Mouse (Mus musculus) midbrain, embryonic 13.5 days (tissue): ENCODE results near the gene Eid3. TPM values are rescaled to one million over a fixed set of nuclear protein-coding genes. Genes with fewer than 3 reads are reported as not detected.

Experiments used
- ATAC-seq: fragments of 200-750 bp; cut with Nextera tagmentation; 2 replicates; pipeline ENCODE4 v1.8.0; 2017; ENCODE audit warnings: mild to moderate bottlenecking, moderate TSS enrichment, moderate library complexity
- H3K27ac ChIP-seq: fragments of 300-500 bp; sonication (generic); 2 replicates; pipeline ENCODE4 v1.5.1; 2015; ENCODE audit warnings: inconsistent platforms, mild to moderate bottlenecking, moderate library complexity
- H3K27me3 ChIP-seq: fragments of 300-500 bp; sonication (generic); 2 replicates; pipeline ENCODE4 v1.6.1; 2015; ENCODE audit warnings: mild to moderate bottlenecking, inconsistent platforms
- H3K36me3 ChIP-seq: fragments of 300-500 bp; sonication (generic); 2 replicates; pipeline ENCODE4 v1.6.1; 2015; ENCODE audit warnings: mild to moderate bottlenecking, inconsistent platforms
- H3K4me1 ChIP-seq: fragments of 300-500 bp; sonication (generic); replicated peaks from 2 replicates; pipeline ENCODE4 v1.6.1; 2015; ENCODE audit warnings: inconsistent platforms
- H3K4me2 ChIP-seq: fragments of 300-500 bp; sonication (generic); replicated peaks from 2 replicates; pipeline ENCODE4 v1.6.1; 2015; ENCODE audit warnings: moderate library complexity, mild to moderate bottlenecking, inconsistent platforms
- H3K4me3 ChIP-seq: fragments of 300-500 bp; sonication (generic); replicated peaks from 2 replicates; pipeline ENCODE4 v1.5.1; 2015; ENCODE audit warnings: mild to moderate bottlenecking, inconsistent platforms
- H3K9ac ChIP-seq: fragments of 300-500 bp; sonication (generic); replicated peaks from 2 replicates; pipeline ENCODE4 v1.6.1; 2015; ENCODE audit warnings: mild to moderate bottlenecking, inconsistent platforms
- H3K9me3 ChIP-seq: fragments of 300-500 bp; sonication (generic); 2 replicates; pipeline ENCODE4 v1.6.1; 2016; ENCODE audit warnings: mild to moderate bottlenecking, inconsistent platforms
- WGBS: fragments of 180-500 bp; shearing (Covaris S2); methylation state at CpG from one replicate; pipeline ENCODE4 v1.1.7; 2015; 5-methylcytosine and 5-hydroxymethylcytosine counted together
- polyA plus RNA-seq: library from polyadenylated mRNA; unstranded; fragments of >200 nt; fragmentation: Nextera tagmentation; extraction: Ambion mirVana; gene quantifications from 2 replicates; pipeline ENCODE4 v1.2.1, GENCODE M21; 2015

The Eid3 gene
- polyA plus RNA-seq, result 0.47 and 0.55 TPM in 2 replicates

DNA sequence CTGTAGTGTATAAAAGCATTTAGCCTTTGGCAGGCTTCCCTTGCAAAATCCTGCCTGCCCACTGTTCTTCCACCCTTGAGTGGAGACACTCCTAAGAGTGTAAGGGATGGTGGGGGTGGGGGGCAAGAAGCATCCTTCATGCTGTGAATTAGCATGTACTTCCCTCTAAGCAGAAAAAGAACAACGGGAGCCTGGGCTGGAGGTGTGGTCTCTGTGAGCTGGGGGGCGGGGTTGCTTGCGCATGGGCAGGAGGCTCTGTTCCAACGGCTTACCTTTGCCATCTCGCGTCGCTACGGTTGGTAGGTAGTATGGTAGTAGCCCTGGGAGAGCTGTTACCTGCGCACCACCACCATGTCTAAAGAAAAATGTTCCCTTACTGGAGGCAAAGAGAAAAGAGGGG lies at the start of gene Eid3:
TSS of gene Eid3 (plus strand) at position 271 of the 400 bp plus-strand sequence.
- Histone ChIP-seq H3K36me3 (peaks cover 31% of the 10 kb centered on the region), H3K9me3 (no peaks in the 10 kb centered on the region), H3K4me2 (no peak within 1 kb of the TSS), H3K4me1 (peaks cover 40% of the 10 kb centered on the region), H3K9ac (peak within 1 kb of the TSS; percentile 19; the same call in 1 of the 2 replicates), H3K27me3 (no peaks in the 10 kb centered on the region), H3K27ac (peak within 1 kb of the TSS; percentile 7; the same call in 1 of the 2 replicates), H3K4me3 (no peak within 1 kb of the TSS)
- WGBS, result 56% methylated on average over 9 of the region's 9 CpGs
- 0 out of 2 replicates have a peak, but pooled peaks have one; percentile 40 for ATAC-seq

DNA sequence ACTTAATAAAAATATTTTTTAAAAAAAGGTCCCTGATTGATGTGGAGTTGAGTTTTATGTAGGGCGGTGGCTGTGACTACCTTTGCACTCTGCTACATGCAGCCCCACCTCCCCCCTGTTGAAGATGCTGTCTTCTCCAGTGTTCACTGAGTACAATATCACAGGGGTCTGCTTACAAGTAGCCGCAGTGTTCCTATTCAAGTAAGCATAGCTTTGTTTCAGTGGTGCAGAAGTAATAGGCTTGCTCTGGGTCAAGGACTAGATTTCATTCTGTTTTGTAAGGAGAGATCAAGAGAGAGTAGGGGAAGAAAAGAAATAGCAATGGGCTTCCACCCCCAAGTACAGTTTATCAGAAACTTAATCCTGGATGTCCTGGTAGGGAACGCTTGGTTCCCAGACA lies 48.9 kb upstream of the Eid3 start:
- ATAC-seq, result no peak
- no peaks in the 10 kb centered on the region for H3K27me3 ChIP-seq
- no peak overlapping the region for H3K4me3 ChIP-seq
- H3K9me3 ChIP-seq, result no peaks in the 10 kb centered on the region
- H3K27ac ChIP-seq, result no peak overlapping the region
- no peaks in the 10 kb centered on the region for H3K36me3 ChIP-seq
- no peaks in the 10 kb centered on the region for H3K4me1 ChIP-seq
- WGBS, result 61% methylated on average over 3 of the region's 3 CpGs
- no peak overlapping the region for H3K9ac ChIP-seq
- H3K4me2 ChIP-seq, result no peak overlapping the region

DNA sequence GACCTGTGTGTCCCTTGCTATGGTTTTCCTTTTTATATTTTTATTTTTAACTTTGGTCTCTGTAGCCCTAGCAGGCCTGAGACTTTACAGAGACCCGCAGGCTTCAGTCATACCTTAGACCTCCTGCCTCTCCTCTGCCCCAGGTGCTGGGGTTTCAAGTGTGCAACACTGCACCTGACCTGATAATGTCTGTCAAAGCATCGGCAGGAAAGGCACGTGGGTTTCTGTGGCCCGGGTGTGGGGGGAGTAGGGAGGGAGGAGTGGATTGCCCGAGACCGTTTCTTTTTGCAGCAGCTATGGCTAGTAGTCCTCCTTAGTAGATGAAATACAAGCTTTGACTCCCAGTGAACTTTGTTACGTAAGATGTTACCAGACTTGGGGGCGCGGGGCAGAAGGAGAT lies 48.5 kb upstream of the Eid3 start:
- no peak overlapping the region for H3K27ac ChIP-seq
- WGBS, result 67% methylated on average over 9 of the region's 9 CpGs
- no peaks in the 10 kb centered on the region for H3K36me3 ChIP-seq
- no peak for ATAC-seq
- no peak overlapping the region for H3K4me3 ChIP-seq
- H3K4me1 ChIP-seq, result no peaks in the 10 kb centered on the region
- no peak overlapping the region for H3K9ac ChIP-seq
- no peak overlapping the region for H3K4me2 ChIP-seq
- no peaks in the 10 kb centered on the region for H3K9me3 ChIP-seq
- H3K27me3 ChIP-seq, result no peaks in the 10 kb centered on the region

DNA sequence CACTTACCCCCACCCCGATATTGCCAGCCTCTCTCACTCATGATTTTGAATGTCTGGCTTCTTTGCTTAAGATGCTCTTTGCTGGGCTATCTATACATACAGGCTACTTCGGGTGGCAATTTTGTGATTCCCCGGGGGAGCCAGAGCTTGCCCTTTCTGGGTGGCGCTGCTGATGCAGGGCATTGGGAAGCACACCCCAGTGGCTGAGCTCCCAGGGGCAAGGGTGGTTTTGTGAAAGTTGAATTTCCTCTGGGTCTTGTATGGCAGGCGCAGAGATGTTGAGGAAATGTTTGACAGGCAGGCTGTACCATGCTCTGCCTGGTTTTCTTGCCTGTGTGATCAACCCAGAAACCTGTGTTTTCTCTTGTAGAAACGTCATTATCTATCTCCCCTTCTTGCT lies 47.8 kb upstream of the Eid3 start:
- no peaks in the 10 kb centered on the region for H3K36me3 ChIP-seq
- no peak overlapping the region for H3K4me2 ChIP-seq
- no peak overlapping the region for H3K4me3 ChIP-seq
- ATAC-seq, result no peak
- H3K9me3 ChIP-seq, result no peaks in the 10 kb centered on the region
- WGBS, result 81% methylated on average over 6 of the region's 6 CpGs
- H3K27me3 ChIP-seq, result no peaks in the 10 kb centered on the region
- no peaks in the 10 kb centered on the region for H3K4me1 ChIP-seq
- H3K9ac ChIP-seq, result no peak overlapping the region
- no peak overlapping the region for H3K27ac ChIP-seq

DNA sequence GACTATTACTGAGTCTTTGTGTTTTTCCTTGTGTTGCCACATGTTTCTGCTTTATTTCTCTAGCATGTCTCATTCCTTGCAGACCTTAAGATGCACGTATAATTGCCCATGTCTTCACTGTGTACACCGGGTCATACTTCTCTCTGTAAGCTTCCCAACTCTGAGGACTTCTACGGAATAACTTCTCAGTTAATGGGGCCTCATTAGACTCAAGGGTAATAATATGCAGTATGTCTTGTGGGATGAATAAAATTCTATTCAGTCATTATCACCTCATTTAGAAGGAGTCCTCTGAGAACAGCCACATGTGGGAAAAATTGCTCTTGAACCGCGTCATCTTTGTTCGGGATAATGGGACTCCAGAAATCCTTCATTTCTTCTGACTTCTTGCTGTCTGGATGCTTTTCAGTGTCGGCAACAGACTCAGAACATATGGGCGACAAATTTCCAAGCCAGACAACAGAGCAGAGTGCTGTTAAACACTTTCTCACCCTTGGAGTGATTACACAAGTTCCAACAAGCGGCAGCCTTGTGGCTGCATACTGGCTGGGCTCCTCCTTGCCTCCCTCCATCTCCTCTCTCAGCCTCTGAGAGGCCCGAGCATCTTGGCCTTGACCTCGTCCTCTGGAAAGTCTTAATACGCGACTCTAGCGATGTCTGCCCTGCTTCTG lies 43.2 kb upstream of the Eid3 start:
- H3K36me3 ChIP-seq, result no peaks in the 10 kb centered on the region
- H3K4me3 ChIP-seq, result no peak overlapping the region
- ATAC-seq, result no peak
- H3K4me2 ChIP-seq, result no peak overlapping the region
- H3K4me1 ChIP-seq, result 0 out of 2 replicates have a peak, but pooled peaks cover 5% of the 10 kb centered on the region
- WGBS, result 79% methylated on average over 14 of the region's 14 CpGs
- H3K27me3 ChIP-seq, result no peaks in the 10 kb centered on the region
- no peak overlapping the region for H3K27ac ChIP-seq
- no peaks in the 10 kb centered on the region for H3K9me3 ChIP-seq
- H3K9ac ChIP-seq, result no peak overlapping the region

DNA sequence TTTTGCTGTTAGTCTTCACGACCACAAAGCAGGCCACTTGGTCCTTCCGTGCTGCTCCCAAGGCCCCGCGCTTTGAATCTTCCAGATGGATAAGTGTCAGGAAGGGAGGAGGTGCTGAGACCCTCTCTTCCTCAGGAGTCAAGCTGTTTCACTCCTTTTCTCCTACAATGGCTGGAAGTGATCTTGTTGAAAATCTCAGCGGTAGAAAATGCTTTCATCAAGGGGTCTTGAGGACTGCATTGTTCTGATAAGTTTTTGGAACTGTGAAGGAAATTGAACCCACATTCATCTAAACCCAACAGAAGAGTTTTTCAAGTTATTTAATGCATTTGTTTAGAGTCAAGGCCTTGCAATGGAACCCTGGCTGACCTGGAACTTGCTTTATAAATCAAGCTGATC lies 42.6 kb upstream of the Eid3 start:
- H3K27ac ChIP-seq, result no peak overlapping the region

DNA sequence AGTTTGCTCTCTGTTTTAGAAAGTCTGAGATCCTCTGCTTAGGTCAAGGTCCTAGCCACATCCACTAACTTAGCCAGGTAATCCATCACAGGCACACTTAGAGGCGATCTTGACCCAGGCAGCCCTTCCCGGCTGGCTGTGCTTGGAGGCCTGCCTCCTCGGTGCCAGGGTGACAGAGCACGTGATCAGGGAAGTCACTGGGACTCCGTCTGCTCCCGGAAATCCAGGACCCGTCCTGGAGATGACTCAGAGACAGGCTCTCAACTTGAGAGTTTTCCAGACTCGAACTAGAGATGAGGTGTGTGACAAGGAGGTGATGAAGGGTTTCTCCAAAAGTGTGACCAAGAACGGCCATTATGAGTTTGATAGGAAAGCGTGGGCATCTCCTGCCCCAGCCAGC lies 41.9 kb upstream of the Eid3 start:
- H3K27me3 ChIP-seq, result no peaks in the 10 kb centered on the region
- 0 out of 2 replicates have a peak, but pooled peaks cover 5% of the 10 kb centered on the region for H3K4me1 ChIP-seq
- no peaks in the 10 kb centered on the region for H3K9me3 ChIP-seq
- H3K9ac ChIP-seq, result no peak overlapping the region
- H3K4me2 ChIP-seq, result no peak overlapping the region
- no peak for ATAC-seq
- 83% methylated on average over 10 of the region's 10 CpGs for WGBS
- no peak overlapping the region for H3K4me3 ChIP-seq
- H3K27ac ChIP-seq, result no peak overlapping the region
- no peaks in the 10 kb centered on the region for H3K36me3 ChIP-seq

More for the DNA sequence above, 42.6 kb upstream of the Eid3 start:
- Histone ChIP-seq H3K9me3 (no peaks in the 10 kb centered on the region), H3K9ac (no peak overlapping the region), H3K36me3 (no peaks in the 10 kb centered on the region), H3K4me2 (no peak overlapping the region), H3K27me3 (no peaks in the 10 kb centered on the region), H3K4me3 (no peak overlapping the region), H3K4me1 (0 out of 2 replicates have a peak, but pooled peaks cover 5% of the 10 kb centered on the region)
- WGBS, result 68% methylated on average over 5 of the region's 5 CpGs
- no peak for ATAC-seq

DNA sequence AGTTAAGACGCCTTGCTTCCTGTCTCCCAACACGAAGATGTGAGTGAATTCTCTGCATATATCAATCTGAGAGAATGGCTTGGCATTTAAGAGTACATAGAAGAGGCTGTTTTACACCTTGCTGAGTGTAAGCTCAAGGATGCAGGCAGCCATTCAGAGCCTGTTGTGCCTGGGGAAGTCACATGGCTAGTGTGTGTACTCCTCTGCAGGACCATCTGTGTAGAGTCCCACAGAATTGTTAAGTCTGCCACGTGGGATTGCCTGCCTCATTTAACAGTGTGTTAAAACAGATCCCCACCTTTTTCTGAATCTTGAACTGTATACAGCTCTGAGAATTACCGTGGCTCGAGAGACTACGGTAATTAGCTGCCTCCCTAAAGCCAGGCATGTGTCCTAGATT lies 39.9 kb upstream of the Eid3 start:
- no peaks in the 10 kb centered on the region for H3K9me3 ChIP-seq
- H3K4me2 ChIP-seq, result no peak overlapping the region
- no peaks in the 10 kb centered on the region for H3K36me3 ChIP-seq
- WGBS, result 57% methylated on average over 6 of the region's 6 CpGs
- 0 out of 2 replicates have a peak, but pooled peaks cover 5% of the 10 kb centered on the region for H3K4me1 ChIP-seq
- no peak overlapping the region for H3K27ac ChIP-seq
- H3K4me3 ChIP-seq, result no peak overlapping the region
- no peak overlapping the region for H3K9ac ChIP-seq
- no peaks in the 10 kb centered on the region for H3K27me3 ChIP-seq
- no peak; the same call in 1 of the 2 replicates for ATAC-seq

DNA sequence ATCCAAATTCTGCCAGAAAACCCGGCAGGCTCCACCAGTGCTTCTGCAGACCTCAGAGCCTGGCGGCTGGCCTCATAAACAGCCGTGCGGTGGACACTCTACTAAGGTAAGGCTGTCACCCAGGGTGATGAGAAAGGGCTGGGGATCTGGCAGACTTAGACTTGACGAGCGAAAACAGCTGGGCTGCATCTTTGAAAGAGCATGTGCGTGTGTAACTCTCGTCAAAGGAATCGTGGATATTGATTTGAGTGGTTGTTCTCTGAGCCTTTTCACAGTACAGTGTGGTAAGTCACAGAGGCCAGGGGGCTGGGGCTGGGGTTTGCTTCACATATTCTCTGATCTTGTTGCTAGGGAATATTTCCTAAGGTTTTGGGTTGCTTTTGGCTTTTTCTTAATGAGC lies 32.5 kb upstream of the Eid3 start, which contains the start of gene Txnrd1:
TSS of gene Txnrd1 (plus strand) at position 26 of the 400 bp plus-strand sequence.
- Histone ChIP-seq H3K27ac (no peak within 1 kb of the TSS), H3K4me2 (no peak within 1 kb of the TSS), H3K9ac (no peak within 1 kb of the TSS), H3K4me3 (no peak within 1 kb of the TSS), H3K27me3 (no peaks in the 10 kb centered on the region), H3K9me3 (no peaks in the 10 kb centered on the region), H3K4me1 (0 out of 2 replicates have a peak, but pooled peaks cover 9% of the 10 kb centered on the region), H3K36me3 (no peaks in the 10 kb centered on the region)
- WGBS, result 55% methylated on average over 9 of the region's 9 CpGs
- ATAC-seq, result no peak

DNA sequence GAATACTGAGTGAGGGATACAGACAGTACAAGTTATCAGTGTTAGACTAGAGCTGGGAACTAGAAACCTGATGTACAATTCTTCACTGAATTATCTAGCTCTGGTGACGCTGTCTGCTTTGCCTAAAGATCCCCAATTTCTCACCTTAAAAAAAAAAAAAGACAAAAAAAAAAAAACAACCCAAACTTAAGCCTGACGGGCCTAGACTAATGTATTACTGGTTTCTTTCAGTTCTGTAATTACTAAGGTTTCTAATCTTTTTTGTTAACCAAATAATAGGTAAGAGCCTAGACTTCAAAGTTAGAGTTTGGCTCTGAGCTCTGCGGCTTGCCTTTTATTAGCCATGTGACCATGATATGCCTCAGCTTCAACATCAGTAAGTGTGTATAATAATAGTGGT lies 30.5 kb upstream of the Eid3 start:
- 0 out of 2 replicates have a peak, but pooled peaks cover 9% of the 10 kb centered on the region for H3K4me1 ChIP-seq
- no peak overlapping the region for H3K27ac ChIP-seq
- no peaks in the 10 kb centered on the region for H3K36me3 ChIP-seq
- H3K9me3 ChIP-seq, result no peaks in the 10 kb centered on the region
- H3K4me3 ChIP-seq, result no peak overlapping the region
- ATAC-seq, result no peak
- no peaks in the 10 kb centered on the region for H3K27me3 ChIP-seq
- H3K4me2 ChIP-seq, result no peak overlapping the region
- H3K9ac ChIP-seq, result no peak overlapping the region
- WGBS, result 86% methylated on average over 3 of the region's 3 CpGs

DNA sequence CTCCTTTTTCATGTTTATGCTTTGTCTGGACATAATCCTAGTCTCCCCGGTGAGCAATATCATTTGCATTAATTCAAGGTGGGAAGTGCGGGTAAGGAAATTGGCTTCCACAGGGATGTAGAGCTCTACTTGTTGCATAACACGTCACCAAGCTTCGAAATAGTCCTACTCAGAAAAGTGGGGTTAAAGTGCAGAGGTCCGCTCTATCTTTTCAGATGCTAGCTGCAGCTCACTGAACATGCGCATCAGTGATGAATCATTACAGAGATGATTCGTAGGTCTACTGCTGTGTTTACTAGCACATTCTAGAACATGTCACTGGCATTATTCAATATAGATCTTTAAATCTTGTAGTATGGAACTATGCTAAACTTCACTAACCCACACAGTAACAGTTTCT lies 28.0 kb upstream of the Eid3 start:
- H3K4me3 ChIP-seq, result no peak overlapping the region
- no peaks in the 10 kb centered on the region for H3K9me3 ChIP-seq
- ATAC-seq, result no peak
- 78% methylated on average over 7 of the region's 7 CpGs for WGBS
- H3K27ac ChIP-seq, result no peak overlapping the region
- no peaks in the 10 kb centered on the region for H3K27me3 ChIP-seq
- H3K4me2 ChIP-seq, result no peak overlapping the region
- 0 out of 2 replicates have a peak, but pooled peaks cover 9% of the 10 kb centered on the region for H3K4me1 ChIP-seq
- no peak overlapping the region for H3K9ac ChIP-seq
- no peaks in the 10 kb centered on the region for H3K36me3 ChIP-seq

DNA sequence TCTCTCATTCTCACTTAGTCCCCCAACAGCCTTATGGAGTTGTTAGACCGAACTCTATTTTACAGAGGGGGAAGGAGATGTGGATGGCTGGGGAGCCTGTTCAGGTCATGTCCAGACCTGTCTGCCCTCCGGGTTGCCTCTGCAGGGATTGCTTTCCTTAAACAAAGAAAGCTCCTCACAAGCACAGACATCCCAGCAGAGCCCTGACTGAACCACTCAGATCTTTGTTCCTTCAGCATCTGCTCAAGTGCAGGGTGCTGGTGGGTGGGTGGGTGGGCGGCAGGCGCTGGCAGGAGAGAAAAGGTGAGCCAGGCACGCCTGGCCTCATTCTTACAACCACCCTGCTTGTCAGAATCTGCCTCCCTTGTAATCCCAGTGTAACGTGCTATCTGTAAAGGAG lies 22.3 kb upstream of the Eid3 start:
- no peak for ATAC-seq
- H3K27me3 ChIP-seq, result no peaks in the 10 kb centered on the region
- no peaks in the 10 kb centered on the region for H3K36me3 ChIP-seq
- no peak overlapping the region for H3K27ac ChIP-seq
- no peak overlapping the region for H3K4me2 ChIP-seq
- H3K9ac ChIP-seq, result no peak overlapping the region
- no peaks in the 10 kb centered on the region for H3K4me1 ChIP-seq
- no peak overlapping the region for H3K4me3 ChIP-seq
- 60% methylated on average over 6 of the region's 6 CpGs for WGBS
- no peaks in the 10 kb centered on the region for H3K9me3 ChIP-seq

DNA sequence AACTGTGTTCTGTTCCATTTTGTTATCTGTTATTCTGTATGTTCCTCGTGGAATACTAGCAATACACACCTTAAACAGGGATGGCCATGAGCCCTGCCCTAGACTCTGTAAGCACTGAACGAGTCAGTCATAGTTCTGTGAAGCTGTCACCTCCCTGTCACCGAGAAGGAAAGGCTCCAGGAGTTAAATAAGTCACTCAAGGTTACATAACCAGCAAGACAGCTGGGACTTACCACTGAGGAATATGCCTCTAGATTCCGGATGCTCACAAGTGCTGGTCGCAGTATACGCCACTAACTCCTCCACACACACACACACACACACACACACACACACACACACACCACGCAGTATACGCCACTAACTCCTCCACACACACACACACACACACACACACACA lies 21.7 kb upstream of the Eid3 start:
- no peak overlapping the region for H3K4me3 ChIP-seq
- H3K9ac ChIP-seq, result no peak overlapping the region
- 90% methylated on average over 7 of the region's 8 CpGs for WGBS
- no peak overlapping the region for H3K4me2 ChIP-seq
- no peak overlapping the region for H3K27ac ChIP-seq
- H3K36me3 ChIP-seq, result no peaks in the 10 kb centered on the region
- H3K27me3 ChIP-seq, result no peaks in the 10 kb centered on the region
- no peaks in the 10 kb centered on the region for H3K9me3 ChIP-seq
- no peak for ATAC-seq
- H3K4me1 ChIP-seq, result no peaks in the 10 kb centered on the region
